Mouse (Mus musculus) bone marrow, adult 2 months (tissue): ENCODE data around the gene 0610010F05Rik. TPM values are rescaled to one million over a fixed set of nuclear protein-coding genes. Genes with fewer than 3 reads are reported as not detected.

Experiments
- H3K27ac ChIP-seq: fragments of 200-500 bp; 2 replicates; pipeline ENCODE4 v1.5.1; 2012; ENCODE audit warnings: low read depth, mild to moderate bottlenecking, control low read depth, inconsistent platforms, low read length; ENCODE audit not compliant: control insufficient read depth, poor library complexity, insufficient read depth
- H3K4me1 ChIP-seq: fragments of 200-500 bp; 2 replicates; pipeline ENCODE4 v1.6.1; 2011; ENCODE audit warnings: low read length; ENCODE audit not compliant: control insufficient read depth, insufficient read depth
- H3K4me3 ChIP-seq: fragments of 200-500 bp; replicated peaks from 2 replicates; pipeline ENCODE3; 2011; ENCODE audit warnings: mild to moderate bottlenecking, low read depth, low read length, control low read depth; ENCODE audit not compliant: control insufficient read depth
- CTCF ChIP-seq: fragments of 200-500 bp; IDR thresholded peaks from 2 replicates; pipeline ENCODE4 v1.5.1; 2011; ENCODE audit warnings: low read length, control low read depth; ENCODE audit not compliant: control insufficient read depth, insufficient read depth
- POLR2A ChIP-seq: fragments of 200-500 bp; IDR thresholded peaks from 2 replicates; pipeline ENCODE4 v1.6.1; 2011; ENCODE audit warnings: low read depth, mild to moderate bottlenecking, control low read depth, low read length, borderline replicate concordance; ENCODE audit not compliant: control insufficient read depth
- WGBS: fragments of 180-500 bp; shearing (Covaris S2); methylation state at CpG from one replicate; pipeline ENCODE4 v1.1.7; 2018; 5-methylcytosine and 5-hydroxymethylcytosine counted together
- polyA plus RNA-seq: library from polyadenylated mRNA; stranded (reverse); fragments of >200 nt; gene quantifications from 2 replicates; pipeline ENCODE4 v1.2.4, GENCODE M21; 2011; ENCODE audit warnings: low replicate concordance; ENCODE audit not compliant: missing spikeins, insufficient read depth, insufficient read length

0610010F05Rik gene
- polyA plus RNA-seq, 1 experiment: 4.4 TPM

DNA sequence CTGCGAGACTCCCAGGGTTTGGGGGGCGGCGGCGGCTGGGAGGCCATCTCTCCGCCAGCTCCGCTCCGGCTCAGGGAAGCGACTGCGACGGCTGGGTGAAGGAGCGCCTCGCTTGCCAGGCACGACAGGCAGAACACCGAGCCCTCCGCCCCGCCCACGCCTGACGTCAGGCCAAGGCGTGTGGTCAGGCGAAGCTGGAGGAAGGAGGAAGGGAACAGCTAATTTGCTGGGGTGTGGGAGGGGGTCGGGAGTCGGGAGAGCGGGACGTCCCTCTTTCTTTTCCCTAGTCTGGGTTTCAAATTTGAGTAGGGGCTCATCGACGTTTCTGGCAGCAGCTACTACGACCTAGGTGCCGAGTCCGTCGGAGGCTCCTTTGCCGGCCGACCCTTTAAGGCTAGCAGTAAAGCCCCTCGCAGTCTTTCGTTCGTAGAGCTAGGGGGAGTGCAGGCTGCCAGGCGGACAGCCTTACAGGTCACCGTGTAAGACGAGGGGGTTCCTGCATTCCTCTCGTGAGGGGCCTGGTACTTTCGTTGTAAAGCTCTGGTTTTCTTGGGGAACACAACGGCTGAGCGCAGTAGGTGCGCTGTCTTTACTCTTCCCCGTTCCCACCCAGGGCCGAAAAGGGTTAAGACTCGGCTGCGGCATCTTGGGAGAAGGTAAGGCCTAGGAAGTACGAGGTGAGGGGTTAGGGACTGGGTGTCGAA, 32.5 kb upstream of the 0610010F05Rik start, which contains the start of gene Pex13:
Gene Pex13, minus strand, starts transcription at position 162 of the 704 bp plus-strand sequence.
- Histone ChIP-seq H3K4me1 (no peaks in the 10 kb centered on the region; the same call in 1 of the 2 replicates), H3K4me3 (peak within 1 kb of the TSS; percentile 94)
- WGBS: under 1% methylated on average over 49 of the region's 49 CpGs

DNA sequence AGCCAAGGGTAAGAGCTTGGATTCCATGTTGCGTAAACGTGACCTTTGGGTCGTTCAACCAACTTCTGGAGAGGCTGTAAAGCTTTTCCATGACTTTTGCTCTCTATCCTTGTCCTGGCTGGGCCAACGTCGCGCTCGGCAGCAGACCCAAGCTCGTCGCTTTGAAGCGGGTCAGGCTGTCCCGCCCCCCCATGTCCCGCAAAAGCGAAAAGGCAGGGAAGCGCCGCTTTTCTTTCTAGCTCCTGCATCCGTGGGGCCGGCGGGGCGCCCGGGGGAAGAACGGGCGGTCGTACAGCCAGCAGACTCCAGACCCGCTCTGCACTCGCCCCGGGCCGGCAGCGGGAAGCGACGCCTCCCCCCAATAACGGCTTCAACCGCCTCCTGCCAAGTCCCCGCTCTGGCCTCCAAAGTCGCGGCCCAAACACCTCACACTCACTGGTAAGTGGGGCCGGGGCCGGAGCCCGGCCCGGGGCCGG, 31.9 kb upstream of the 0610010F05Rik start, which contains the start of gene Pus10:
Gene Pus10, plus strand, starts transcription at position 364 of the 476 bp plus-strand sequence.
- WGBS: under 1% methylated on average over 40 of the region's 40 CpGs
- H3K4me3 ChIP-seq: peak within 1 kb of the TSS; percentile 94
- no peak for TF ChIP-seq POLR2A
- TF ChIP-seq CTCF: no peak
- H3K27ac ChIP-seq: peak within 1 kb of the TSS; percentile 91
- H3K4me1 ChIP-seq: no peaks in the 10 kb centered on the region; the same call in 1 of the 2 replicates

More for the DNA sequence above, 32.5 kb upstream of the 0610010F05Rik start, which contains the start of gene Pex13:
- peak within 1 kb of the TSS; percentile 91 for H3K27ac ChIP-seq
- TF ChIP-seq CTCF: peak; percentile 11; the same call in 1 of the 2 replicates
- peak; percentile 83 for TF ChIP-seq POLR2A

GRCm38 (mm10) chr11:23664232-23664631, 30.8 kb upstream of the 0610010F05Rik start:
- Histone ChIP-seq H3K4me3 (no peak overlapping the region), H3K27ac (no peak overlapping the region), H3K4me1 (no peaks in the 10 kb centered on the region; the same call in 1 of the 2 replicates)
- TF ChIP-seq CTCF (no peak), POLR2A (no peak)

DNA sequence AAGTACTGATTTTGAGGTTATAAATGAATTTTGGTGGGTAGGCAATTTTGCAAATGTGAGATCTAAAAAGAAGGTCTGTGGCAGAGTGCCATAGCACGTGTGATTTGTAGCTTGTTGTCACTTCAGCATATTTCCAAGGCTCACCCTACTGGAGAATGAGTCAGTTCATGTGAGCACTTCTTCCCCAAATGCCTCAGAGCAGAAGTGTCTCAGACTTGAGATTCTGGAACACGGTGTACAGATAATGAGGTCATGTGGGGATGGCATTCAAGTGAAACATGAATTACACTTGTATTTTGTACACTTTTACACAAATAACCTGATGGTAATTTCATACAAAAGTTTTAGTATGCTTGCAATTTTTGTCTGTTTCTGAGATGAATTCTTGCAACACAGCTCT, 24.4 kb upstream of the 0610010F05Rik start:
- TF ChIP-seq CTCF (no peak), POLR2A (no peak)
- H3K27ac ChIP-seq: no peak overlapping the region

DNA sequence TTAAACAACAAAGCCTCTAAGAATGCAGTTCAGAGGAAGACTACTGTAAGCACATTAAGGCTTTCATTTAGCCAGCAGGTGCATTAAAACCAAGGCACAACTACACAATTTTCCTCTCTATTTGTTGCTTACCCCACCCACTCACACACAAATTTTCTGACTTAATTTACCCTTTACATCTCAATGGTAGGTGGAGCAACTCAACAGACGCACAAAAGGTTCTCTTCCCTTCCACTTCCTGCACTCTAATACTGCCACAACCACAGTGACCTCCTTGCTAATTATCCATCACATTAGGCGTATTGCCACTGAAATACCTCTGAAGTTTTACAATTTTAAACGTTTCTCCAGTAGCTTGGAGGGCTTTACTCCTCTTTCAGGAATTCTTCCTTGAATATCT, 20.2 kb upstream of the 0610010F05Rik start:
- no peak overlapping the region for H3K4me3 ChIP-seq
- H3K4me1 ChIP-seq: no peaks in the 10 kb centered on the region
- H3K27ac ChIP-seq: no peak overlapping the region
- TF ChIP-seq POLR2A: no peak
- no peak for TF ChIP-seq CTCF
- WGBS: 72% methylated on average over 3 of the region's 3 CpGs

More for the DNA sequence above, 24.4 kb upstream of the 0610010F05Rik start:
- 42% methylated on average over 2 of the region's 2 CpGs for WGBS
- no peaks in the 10 kb centered on the region for H3K4me1 ChIP-seq
- no peak overlapping the region for H3K4me3 ChIP-seq

GRCm38 (mm10) chr11:23647835-23648234, 14.4 kb upstream of the 0610010F05Rik start:
- H3K4me1 ChIP-seq: no peaks in the 10 kb centered on the region
- no peak for TF ChIP-seq POLR2A
- TF ChIP-seq CTCF: no peak
- H3K27ac ChIP-seq: no peak overlapping the region
- no peak overlapping the region for H3K4me3 ChIP-seq
- WGBS: 78% methylated on average over 3 of the region's 3 CpGs

DNA sequence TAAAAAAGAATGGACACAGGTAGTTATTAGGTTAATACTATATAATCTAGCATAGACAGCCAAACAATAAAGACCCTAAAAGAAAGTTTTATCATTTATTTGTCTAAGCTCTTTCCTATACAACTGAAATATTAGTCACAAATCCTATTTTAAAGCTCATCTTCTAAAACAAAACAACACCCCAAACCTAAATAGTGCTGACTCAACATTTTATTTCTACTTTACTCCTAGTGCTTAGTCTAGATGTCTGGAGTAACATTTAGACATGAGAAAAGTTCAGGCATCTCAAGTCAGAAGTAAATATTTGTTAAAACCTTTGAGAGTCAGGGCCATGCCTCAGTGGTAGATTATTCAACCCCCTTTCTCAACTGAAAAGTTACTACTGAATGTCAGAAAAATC, 14.0 kb upstream of the 0610010F05Rik start:
- TF ChIP-seq POLR2A (no peak), CTCF (no peak)
- Histone ChIP-seq H3K27ac (no peak overlapping the region), H3K4me1 (no peaks in the 10 kb centered on the region), H3K4me3 (no peak overlapping the region)

DNA sequence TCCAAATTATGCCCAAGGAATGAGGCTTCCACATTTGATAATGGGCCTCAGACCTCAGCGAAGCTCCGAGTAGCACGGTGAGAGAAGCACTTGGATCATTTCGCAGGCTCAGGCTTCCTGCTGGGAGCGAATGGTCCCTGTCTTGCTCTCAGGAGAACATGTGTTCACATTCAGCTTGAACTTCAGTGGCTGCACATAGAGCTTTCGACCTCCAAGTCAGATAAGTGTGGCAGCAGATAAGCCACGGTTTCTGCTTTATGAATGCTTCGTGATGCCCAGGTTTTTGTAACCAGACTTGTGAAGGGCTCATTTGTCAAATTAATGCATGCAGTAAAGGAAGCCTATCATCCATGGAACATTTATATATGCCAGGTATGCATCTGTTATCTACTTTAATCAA, 1.1 kb upstream of the 0610010F05Rik start:
- Histone ChIP-seq H3K4me1 (peaks cover 2% of the 10 kb centered on the region), H3K27ac (no peak overlapping the region), H3K4me3 (no peak overlapping the region)
- 75% methylated on average over 8 of the region's 8 CpGs for WGBS
- TF ChIP-seq CTCF (no peak), POLR2A (no peak)

DNA sequence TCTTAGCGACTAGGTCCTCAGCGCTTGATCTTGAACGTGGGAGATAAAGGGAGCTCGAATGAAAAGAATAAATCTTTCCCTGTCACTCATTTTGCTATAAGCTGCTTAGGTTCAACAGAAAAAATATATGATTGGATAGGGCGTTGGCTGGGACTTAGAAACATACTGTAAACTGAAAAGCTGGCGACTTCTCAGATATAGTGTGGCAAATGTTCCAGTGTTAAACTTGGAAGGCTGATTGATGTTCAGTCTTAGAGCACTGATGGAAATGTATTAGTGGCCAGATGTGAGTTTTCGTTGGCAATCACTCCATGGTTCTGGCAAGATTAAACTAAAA, 408 bp upstream of the 0610010F05Rik start:
- no peak for TF ChIP-seq POLR2A
- TF ChIP-seq CTCF: no peak
- Histone ChIP-seq H3K4me1 (peaks cover 2% of the 10 kb centered on the region), H3K4me3 (peak overlapping the region; percentile 47), H3K27ac (no peak overlapping the region)
- WGBS: 8% methylated on average over 7 of the region's 7 CpGs
